Mouse (Mus musculus) olfactory bulb, adult 2 months (tissue): ENCODE data around the gene Nvl. TPM values are rescaled to one million over a fixed set of nuclear protein-coding genes. Genes with fewer than 3 reads are reported as not detected.

Experiments
- H3K27ac ChIP-seq: fragments of 200-500 bp; 2 replicates; pipeline ENCODE4 v1.5.1; 2012; ENCODE audit warnings: low read depth, low read length; ENCODE audit not compliant: insufficient read depth
- H3K4me1 ChIP-seq: fragments of 200-500 bp; 2 replicates; pipeline ENCODE4 v1.6.1; 2012; ENCODE audit warnings: low read length; ENCODE audit not compliant: control insufficient read depth, insufficient read depth
- H3K4me3 ChIP-seq: fragments of 200-500 bp; 2 replicates; pipeline ENCODE4 v1.5.1; 2012; ENCODE audit warnings: mild to moderate bottlenecking, low read depth, low read length, moderate library complexity; ENCODE audit not compliant: insufficient read depth
- CTCF ChIP-seq: fragments of 200-500 bp; IDR thresholded peaks from 2 replicates; pipeline ENCODE4 v1.5.1; 2012; ENCODE audit warnings: low read depth, mild to moderate bottlenecking, low read length, moderate library complexity; ENCODE audit not compliant: insufficient read depth
- POLR2A ChIP-seq: fragments of 200-500 bp; IDR thresholded peaks from 2 replicates; pipeline ENCODE4 v1.6.1; 2012; ENCODE audit warnings: mild to moderate bottlenecking, low read depth, low read length, moderate library complexity; ENCODE audit not compliant: insufficient read depth
- WGBS: fragments of 180-500 bp; shearing (Covaris S2); methylation state at CpG from one replicate; pipeline ENCODE4 v1.1.7; 2018; 5-methylcytosine and 5-hydroxymethylcytosine counted together
- polyA plus RNA-seq: library from polyadenylated mRNA; stranded (reverse); fragments of >200 nt; gene quantifications from 2 replicates; pipeline ENCODE4 v1.2.4, GENCODE M21; 2012; ENCODE audit warnings: low replicate concordance; ENCODE audit not compliant: missing spikeins, insufficient read depth, insufficient read length

Nvl gene
- polyA plus RNA-seq, 1 experiment, result not detected

DNA sequence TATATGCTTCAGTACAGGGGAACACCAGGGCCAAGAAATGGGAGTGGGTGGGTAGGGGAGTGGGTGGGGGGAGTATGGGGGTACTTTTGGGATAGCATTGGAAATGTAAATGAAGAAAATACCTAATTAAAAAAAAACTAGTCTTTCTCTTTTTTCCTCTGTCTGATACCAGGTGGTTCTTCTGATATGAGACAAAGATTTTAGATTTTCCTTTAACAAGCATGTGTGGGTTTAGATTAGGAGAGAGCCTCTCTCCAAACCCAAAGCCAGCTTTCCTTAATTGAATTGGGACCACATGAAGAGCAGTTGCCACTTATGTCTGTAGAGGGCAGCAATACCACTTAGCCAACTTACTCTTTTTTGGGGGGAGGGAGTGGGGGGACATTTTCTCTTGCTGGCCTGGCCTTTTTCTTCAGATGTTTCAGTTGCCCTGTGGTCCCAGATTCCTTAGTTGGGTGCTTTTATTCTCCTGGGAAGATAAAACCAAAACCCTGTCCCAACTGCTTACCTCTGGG is 94.6 kb downstream of the Nvl start:
- no peak for TF ChIP-seq POLR2A
- no peak for TF ChIP-seq CTCF
- Histone ChIP-seq H3K27ac (no peak overlapping the region), H3K4me1 (no peaks in the 10 kb centered on the region), H3K4me3 (no peak overlapping the region)

DNA sequence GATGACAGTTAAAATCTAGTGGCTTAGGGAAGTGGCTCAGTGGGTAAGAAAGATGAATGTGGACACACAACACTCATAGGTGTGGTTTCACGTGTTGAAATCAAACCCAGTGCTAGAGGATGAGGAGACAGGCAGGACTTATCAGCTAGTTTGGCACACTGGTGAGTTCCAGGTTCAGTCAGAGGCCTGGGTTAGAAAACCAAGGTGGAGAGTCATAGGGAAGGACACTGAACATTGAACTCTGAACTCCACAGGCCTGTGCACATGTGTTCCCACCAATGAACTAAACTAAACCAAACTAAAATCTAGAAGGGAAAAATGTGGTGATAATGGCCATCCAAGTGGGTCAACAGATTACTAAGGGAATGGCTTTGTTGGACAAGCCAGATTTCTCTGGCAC is 96.5 kb downstream of the Nvl start:
- no peak overlapping the region for H3K4me3 ChIP-seq
- H3K4me1 ChIP-seq, result no peaks in the 10 kb centered on the region
- H3K27ac ChIP-seq, result no peak overlapping the region
- TF ChIP-seq CTCF (no peak), POLR2A (no peak)
- WGBS, result 68% methylated on average over 1 of the region's 1 CpGs

DNA sequence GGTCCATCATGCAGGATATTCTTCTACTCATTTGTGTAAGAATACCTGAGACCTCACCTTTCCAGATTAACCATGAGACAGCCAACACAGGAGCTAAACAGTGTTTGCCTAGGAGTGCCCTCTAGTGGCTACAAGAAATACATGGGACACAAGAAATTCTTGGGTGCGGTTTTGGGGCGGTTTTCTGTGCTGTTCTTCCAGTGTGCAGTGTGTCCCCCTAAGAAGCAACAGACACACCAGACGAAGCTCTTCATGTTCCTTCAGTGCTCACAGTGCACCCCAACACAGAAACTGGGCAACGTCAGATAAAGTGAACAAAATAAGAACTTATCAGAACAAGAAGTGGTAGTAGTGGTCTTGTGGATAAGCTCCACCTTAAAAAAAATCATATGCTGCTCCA is 104.4 kb downstream of the Nvl start:
- H3K27ac ChIP-seq, result no peak overlapping the region
- WGBS, result 7% methylated on average over 4 of the region's 4 CpGs
- no peak for TF ChIP-seq POLR2A
- no peak for TF ChIP-seq CTCF

DNA sequence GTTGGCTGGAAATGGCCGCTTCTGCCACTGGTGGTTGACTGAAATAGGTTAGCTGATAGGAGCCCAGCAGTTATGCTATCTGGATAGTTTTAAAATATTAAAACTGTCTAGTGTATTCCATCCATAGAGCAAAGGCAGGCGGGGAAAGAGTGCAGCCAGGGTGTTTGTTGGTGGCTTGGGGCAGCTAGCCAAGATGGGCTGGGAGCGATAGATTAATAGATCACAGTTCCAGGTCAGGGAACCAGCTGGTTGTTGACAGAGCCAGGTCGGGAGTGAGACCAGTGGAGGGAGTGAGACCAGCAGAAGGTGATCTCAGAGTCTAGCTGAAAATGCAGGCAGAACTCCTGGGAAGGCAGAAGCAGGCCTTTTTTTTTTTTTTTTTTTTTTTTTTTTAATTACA is 106.4 kb downstream of the Nvl start:
- Histone ChIP-seq H3K4me1 (no peaks in the 10 kb centered on the region), H3K4me3 (no peak overlapping the region), H3K27ac (no peak overlapping the region)
- WGBS, result 66% methylated on average over 4 of the region's 4 CpGs
- TF ChIP-seq CTCF (no peak), POLR2A (no peak)

More for the DNA sequence above, 104.4 kb downstream of the Nvl start:
- Histone ChIP-seq H3K4me3 (no peak overlapping the region), H3K4me1 (no peaks in the 10 kb centered on the region)

Other genes starting within 250 kb of the Nvl start
- gene Pycr2, start 239.9 kb downstream of the Nvl start, polyA plus RNA-seq, result not detected in 2 replicates
- not detected in 2 replicates for gene Lefty1, start 209.2 kb downstream of the Nvl start, polyA plus RNA-seq
- not detected in 2 replicates for gene Tmem63a, start 201.9 kb downstream of the Nvl start, polyA plus RNA-seq
- gene Ephx1, start 123.3 kb downstream of the Nvl start, polyA plus RNA-seq, result not detected in 2 replicates
- not detected in 2 replicates for gene 9130409I23Rik, start 93.0 kb downstream of the Nvl start, polyA plus RNA-seq
- gene Cnih4, start 489 bp upstream of the Nvl start, polyA plus RNA-seq, result not detected in 2 replicates
- 199 and 281 TPM in 2 replicates for gene Wdr26, start 67.8 kb upstream of the Nvl start, polyA plus RNA-seq
- not detected in 2 replicates for gene Cnih3, start 208.4 kb upstream of the Nvl start, polyA plus RNA-seq